Mouse (Mus musculus) small intestine, adult 2 months (tissue): ENCODE measurements around the gene 4930550C14Rik.

Source experiments
- CTCF ChIP-seq: fragments of 200-500 bp; IDR thresholded peaks from 2 replicates; pipeline ENCODE4 v1.5.1; 2012; ENCODE audit warnings: low read depth, mild to moderate bottlenecking, control low read depth, inconsistent platforms, low read length, moderate library complexity, mixed read lengths; ENCODE audit not compliant: insufficient replicate concordance, insufficient read length; ENCODE audit errors: extremely low read depth
- POLR2A ChIP-seq: fragments of 200-500 bp; IDR thresholded peaks from 2 replicates; pipeline ENCODE4 v1.6.1; 2012; ENCODE audit warnings: low read depth, mild to moderate bottlenecking, control low read depth, inconsistent platforms, low read length, moderate library complexity

- TF ChIP-seq POLR2A (no peak), CTCF (no peak)
Measured at GRCm38 (mm10) chr9:53353161-53353560, 49.0 kb upstream of the 4930550C14Rik start.
